Mouse (Mus musculus): ENCODE results near the gene Cdc42ep2.

Gene Cdc42ep2

DNA sequence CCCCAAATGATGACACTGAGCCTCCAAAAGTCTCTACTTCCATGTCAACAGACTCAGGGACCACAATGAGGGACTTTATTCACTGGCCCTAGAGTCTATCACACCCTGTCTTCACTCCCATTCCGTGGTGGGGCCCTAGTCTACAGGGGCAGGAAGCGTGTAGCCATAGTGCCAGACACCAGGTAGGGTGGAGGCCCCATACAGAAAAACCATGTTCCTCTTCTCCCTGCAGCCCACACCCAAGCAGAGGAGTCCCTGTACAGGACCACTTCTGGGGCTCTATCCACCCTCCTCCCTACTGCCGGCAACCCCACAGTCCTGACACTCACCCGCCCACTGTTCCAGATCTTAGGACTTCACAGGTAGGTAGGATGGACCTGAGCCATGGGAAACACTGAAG is 52.1 kb downstream of the Cdc42ep2 start:
- DNase-seq: no peak

DNA sequence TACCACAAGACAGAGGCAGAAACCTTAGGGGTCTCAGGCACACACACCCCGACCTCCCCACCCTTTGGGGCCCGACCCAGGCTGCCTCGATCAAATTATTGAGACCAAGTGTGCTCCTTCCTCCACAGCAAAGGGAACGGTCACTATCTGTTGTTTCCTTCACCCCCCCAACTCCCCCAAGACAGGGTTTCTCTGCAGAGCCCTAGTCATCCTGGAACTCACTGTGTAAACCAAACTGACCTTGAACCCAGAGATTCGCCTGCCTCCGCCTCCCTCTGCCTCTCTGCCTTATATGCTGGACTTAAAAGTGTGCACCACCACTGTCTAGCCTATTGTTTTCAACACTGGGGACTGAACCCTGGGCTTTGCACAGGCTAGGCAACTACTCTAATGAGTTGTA is 52.9 kb downstream of the Cdc42ep2 start:
- no peak for DNase-seq

DNA sequence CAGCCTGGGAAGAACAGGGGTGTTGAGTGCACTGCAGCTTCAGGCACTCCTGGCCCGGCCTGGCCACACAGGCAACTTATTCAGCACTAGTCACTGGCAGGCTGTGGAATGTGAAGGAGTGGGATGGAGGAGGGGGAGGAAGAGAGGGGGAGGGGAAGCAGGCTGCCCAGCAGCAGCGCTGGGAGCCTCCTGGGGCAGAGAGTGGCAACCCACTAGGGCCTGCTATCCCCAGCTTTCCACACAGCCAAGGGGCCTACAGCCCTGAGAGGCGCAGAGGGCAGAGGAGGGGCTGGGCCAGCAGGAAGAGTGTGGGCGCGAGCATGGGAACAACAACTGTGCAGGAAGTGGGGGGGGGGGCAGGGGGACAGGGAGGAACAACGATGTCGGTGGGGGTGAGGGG is 53.3 kb downstream of the Cdc42ep2 start:
- peak; percentile 75 for DNase-seq

DNA sequence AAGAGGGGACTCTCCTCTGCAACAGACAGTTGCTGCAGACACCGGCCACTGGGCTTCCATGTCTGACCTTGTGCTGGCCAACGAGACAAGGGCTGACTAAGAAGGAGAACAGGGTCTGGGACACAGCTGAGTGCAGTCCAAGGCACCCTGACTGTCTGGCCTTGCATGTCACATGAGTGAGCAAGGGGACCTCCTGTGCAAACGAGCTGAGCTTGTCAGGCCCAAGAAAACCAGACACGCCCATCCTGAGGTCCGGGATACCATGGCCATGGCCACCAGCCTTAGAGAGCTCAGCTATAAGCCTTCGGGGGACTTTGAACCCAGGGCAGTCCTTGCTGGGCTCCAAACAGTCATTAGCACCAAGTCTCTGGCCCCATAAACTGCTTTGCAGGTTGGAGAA is 56.5 kb downstream of the Cdc42ep2 start:
- DNase-seq: no peak
